Mouse (Mus musculus) heart, postnatal 0 days (tissue): ENCODE measurements at regions not wholly inside any gene's neighbourhood (a gene's known extent, or its start where the extent isn't known, plus 50 kb on each side); places are given as distances from the start of the nearest gene placed in this dataset.

ENCODE experiments used
- ATAC-seq: fragments of 200-750 bp; cut with Nextera tagmentation; 2 replicates; pipeline ENCODE4 v1.8.0; 2017; ENCODE audit warnings: low read depth, moderate number of reproducible peaks, moderate library complexity; ENCODE audit not compliant: insufficient read depth
- DNase-seq: peaks from one replicate; pipeline ENCODE4 v3.0.0-alpha.2; 2016; ENCODE audit warnings: low spot score
- H3K27ac ChIP-seq: fragments of 300-500 bp; sonication (generic); 2 replicates; pipeline ENCODE4 v1.5.1; 2014; ENCODE audit warnings: low read depth, mild to moderate bottlenecking
- H3K27me3 ChIP-seq: fragments of 300-500 bp; sonication (generic); 2 replicates; pipeline ENCODE4 v1.6.1; 2014; ENCODE audit warnings: low read length, mixed read lengths; ENCODE audit not compliant: control insufficient read depth, insufficient read depth
- H3K36me3 ChIP-seq: fragments of 300-500 bp; sonication (generic); replicated peaks from 2 replicates; pipeline ENCODE4 v1.6.1; 2014; ENCODE audit warnings: low read length, mixed read lengths; ENCODE audit not compliant: control insufficient read depth, insufficient read depth
- H3K4me1 ChIP-seq: fragments of 300-500 bp; sonication (generic); 2 replicates; pipeline ENCODE4 v1.6.1; 2014; ENCODE audit warnings: antibody characterized with exemption; ENCODE audit not compliant: control insufficient read depth, insufficient read depth
- H3K4me2 ChIP-seq: fragments of 300-500 bp; sonication (generic); 2 replicates; pipeline ENCODE4 v1.6.1; 2014; ENCODE audit warnings: low read depth, mild to moderate bottlenecking, low read length, moderate library complexity
- H3K4me3 ChIP-seq: fragments of 300-500 bp; sonication (generic); 2 replicates; pipeline ENCODE4 v1.5.1; 2014; ENCODE audit warnings: low read depth, low read length
- H3K9ac ChIP-seq: fragments of 300-500 bp; sonication (generic); replicated peaks from 2 replicates; pipeline ENCODE4 v1.6.1; 2014; ENCODE audit warnings: low read depth, low read length, mixed read lengths
- H3K9me3 ChIP-seq: fragments of 300-500 bp; sonication (generic); replicated peaks from 2 replicates; pipeline ENCODE4 v1.6.1; 2016; ENCODE audit warnings: low read length; ENCODE audit not compliant: control insufficient read depth
- CTCF ChIP-seq: IDR thresholded peaks from 2 replicates; pipeline ENCODE4 v1.5.1; 2016; ENCODE audit warnings: antibody characterized with exemption, control low read depth, low read depth
- EP300 ChIP-seq: IDR thresholded peaks from 2 replicates; pipeline ENCODE4 v1.6.1; 2016; ENCODE audit warnings: antibody characterized with exemption, low read depth
- WGBS: fragments of 180-500 bp; shearing (Covaris S2); extraction: QIAGEN DNeasy Blood & Tissue Kit; methylation state at CpG from one replicate; pipeline ENCODE4 v1.1.7; 2014; 5-methylcytosine and 5-hydroxymethylcytosine counted together

GRCm38 (mm10) chr7:35922582-35922981, 119.8 kb upstream of the Zfp507 start:
- no peak overlapping the region for H3K4me3 ChIP-seq
- no peak overlapping the region for H3K9ac ChIP-seq
- 16% methylated on average over 9 of the region's 9 CpGs for WGBS

GRCm38 (mm10) chr7:35920884-35921283, 118.1 kb upstream of the Zfp507 start:
- Histone ChIP-seq H3K4me2 (no peak overlapping the region), H3K27ac (no peak overlapping the region), H3K36me3 (no peaks in the 10 kb centered on the region), H3K4me3 (no peak overlapping the region), H3K9me3 (no peaks in the 10 kb centered on the region), H3K9ac (no peak overlapping the region), H3K27me3 (peaks cover 20% of the 10 kb centered on the region; the same call in 1 of the 2 replicates), H3K4me1 (0 out of 2 replicates have a peak, but pooled peaks cover 8% of the 10 kb centered on the region)
- no peak for TF ChIP-seq CTCF
- TF ChIP-seq EP300 = no peak
- no peak for ATAC-seq
- DNase-seq = no peak
- WGBS = 46% methylated on average over 9 of the region's 9 CpGs

More at GRCm38 (mm10) chr7:35922582-35922981, 119.8 kb upstream of the Zfp507 start:
- H3K27ac ChIP-seq = no peak overlapping the region
- no peak for ATAC-seq
- no peak for TF ChIP-seq CTCF
- TF ChIP-seq EP300 = no peak
- no peaks in the 10 kb centered on the region for H3K36me3 ChIP-seq
- 0 out of 2 replicates have a peak, but pooled peaks cover 8% of the 10 kb centered on the region for H3K4me1 ChIP-seq
- H3K27me3 ChIP-seq = peaks cover 20% of the 10 kb centered on the region; the same call in 1 of the 2 replicates
- no peak for DNase-seq
- H3K9me3 ChIP-seq = peaks cover 3% of the 10 kb centered on the region; the same call in 1 of the 2 replicates
- no peak overlapping the region for H3K4me2 ChIP-seq

GRCm38 (mm10) chr7:35920194-35920609, 117.4 kb upstream of the Zfp507 start:
- ATAC-seq = no peak
- H3K9me3 ChIP-seq = no peaks in the 10 kb centered on the region
- TF ChIP-seq EP300 (no peak), CTCF (no peak)

GRCm38 (mm10) chr7:35910109-35910706, 107.4 kb upstream of the Zfp507 start:
- DNase-seq (no peak), ATAC-seq (no peak)
- TF ChIP-seq CTCF (no peak), EP300 (no peak)
- H3K27ac ChIP-seq = no peak overlapping the region
- H3K4me3 ChIP-seq = no peak overlapping the region
- H3K9ac ChIP-seq = no peak overlapping the region
- H3K27me3 ChIP-seq = no peaks in the 10 kb centered on the region
- 43% methylated on average over 8 of the region's 8 CpGs for WGBS
- H3K9me3 ChIP-seq = no peaks in the 10 kb centered on the region
- H3K36me3 ChIP-seq = no peaks in the 10 kb centered on the region
- H3K4me1 ChIP-seq = no peaks in the 10 kb centered on the region
- no peak overlapping the region for H3K4me2 ChIP-seq

More at GRCm38 (mm10) chr7:35920194-35920609, 117.4 kb upstream of the Zfp507 start:
- WGBS = 50% methylated on average over 11 of the region's 11 CpGs
- Histone ChIP-seq H3K9ac (no peak overlapping the region), H3K27me3 (peaks cover 20% of the 10 kb centered on the region; the same call in 1 of the 2 replicates), H3K4me1 (0 out of 2 replicates have a peak, but pooled peaks cover 8% of the 10 kb centered on the region), H3K36me3 (no peaks in the 10 kb centered on the region), H3K27ac (no peak overlapping the region), H3K4me2 (no peak overlapping the region), H3K4me3 (no peak overlapping the region)
- DNase-seq = peak; percentile 12

- 3% methylated on average over 17 of the region's 17 CpGs for WGBS
- ATAC-seq = no peak
- no peak overlapping the region for H3K27ac ChIP-seq
- peak overlapping the region; percentile 43 for H3K4me2 ChIP-seq
- peaks cover 7% of the 10 kb centered on the region; the same call in 1 of the 2 replicates for H3K27me3 ChIP-seq
- no peaks in the 10 kb centered on the region for H3K9me3 ChIP-seq
- H3K4me1 ChIP-seq = no peaks in the 10 kb centered on the region
- H3K4me3 ChIP-seq = no peak overlapping the region
- H3K9ac ChIP-seq = no peak overlapping the region
- DNase-seq = peak; percentile 24
- no peaks in the 10 kb centered on the region for H3K36me3 ChIP-seq
- TF ChIP-seq EP300 (no peak), CTCF (peak; percentile 81)
Measured at GRCm38 (mm10) chr7:35901942-35902381, 99.2 kb upstream of the Zfp507 start.
